Mouse (Mus musculus) heart, postnatal 0 days (tissue): ENCODE results near the gene Gramd1c. TPM values are rescaled to one million over a fixed set of nuclear protein-coding genes. Genes with fewer than 3 reads are reported as not detected.

Experiments used
- ATAC-seq: fragments of 200-750 bp; cut with Nextera tagmentation; 2 replicates; pipeline ENCODE4 v1.8.0; 2017; ENCODE audit warnings: low read depth, moderate number of reproducible peaks, moderate library complexity; ENCODE audit not compliant: insufficient read depth
- DNase-seq: peaks from one replicate; pipeline ENCODE4 v3.0.0-alpha.2; 2016; ENCODE audit warnings: low spot score
- H3K27ac ChIP-seq: fragments of 300-500 bp; sonication (generic); 2 replicates; pipeline ENCODE4 v1.5.1; 2014; ENCODE audit warnings: low read depth, mild to moderate bottlenecking
- H3K27me3 ChIP-seq: fragments of 300-500 bp; sonication (generic); 2 replicates; pipeline ENCODE4 v1.6.1; 2014; ENCODE audit warnings: low read length, mixed read lengths; ENCODE audit not compliant: control insufficient read depth, insufficient read depth
- H3K36me3 ChIP-seq: fragments of 300-500 bp; sonication (generic); replicated peaks from 2 replicates; pipeline ENCODE4 v1.6.1; 2014; ENCODE audit warnings: low read length, mixed read lengths; ENCODE audit not compliant: control insufficient read depth, insufficient read depth
- H3K4me1 ChIP-seq: fragments of 300-500 bp; sonication (generic); 2 replicates; pipeline ENCODE4 v1.6.1; 2014; ENCODE audit warnings: antibody characterized with exemption; ENCODE audit not compliant: control insufficient read depth, insufficient read depth
- H3K4me2 ChIP-seq: fragments of 300-500 bp; sonication (generic); 2 replicates; pipeline ENCODE4 v1.6.1; 2014; ENCODE audit warnings: low read depth, mild to moderate bottlenecking, low read length, moderate library complexity
- H3K4me3 ChIP-seq: fragments of 300-500 bp; sonication (generic); 2 replicates; pipeline ENCODE4 v1.5.1; 2014; ENCODE audit warnings: low read depth, low read length
- H3K9ac ChIP-seq: fragments of 300-500 bp; sonication (generic); replicated peaks from 2 replicates; pipeline ENCODE4 v1.6.1; 2014; ENCODE audit warnings: low read depth, low read length, mixed read lengths
- H3K9me3 ChIP-seq: fragments of 300-500 bp; sonication (generic); replicated peaks from 2 replicates; pipeline ENCODE4 v1.6.1; 2016; ENCODE audit warnings: low read length; ENCODE audit not compliant: control insufficient read depth
- CTCF ChIP-seq: IDR thresholded peaks from 2 replicates; pipeline ENCODE4 v1.5.1; 2016; ENCODE audit warnings: antibody characterized with exemption, control low read depth, low read depth
- EP300 ChIP-seq: IDR thresholded peaks from 2 replicates; pipeline ENCODE4 v1.6.1; 2016; ENCODE audit warnings: antibody characterized with exemption, low read depth
- WGBS: fragments of 180-500 bp; shearing (Covaris S2); extraction: QIAGEN DNeasy Blood & Tissue Kit; methylation state at CpG from one replicate; pipeline ENCODE4 v1.1.7; 2014; 5-methylcytosine and 5-hydroxymethylcytosine counted together
- microRNA-seq: library from miRNA; unstranded; fragments of <30 nt; microRNA quantifications from one replicate; pipeline ENCODE4, GENCODE M21; 2016
- polyA plus RNA-seq: library from polyadenylated mRNA; unstranded; fragments of >200 nt; fragmentation: Nextera tagmentation; extraction: Ambion mirVana; gene quantifications from 2 replicates; pipeline ENCODE4 v1.2.1, GENCODE M21; 2015
- total RNA-seq: library from RNA; depleted of rRNA; stranded (reverse); fragments of >200 nt; gene quantifications from 2 replicates; pipeline ENCODE4 v1.2.3, GENCODE M21; 2014; ENCODE audit warnings: low replicate concordance; rRNA removed

The Gramd1c gene
- total and polyA plus RNA-seq, 2 experiments from 2014 or later: 1.0 to 2.0 TPM

DNA sequence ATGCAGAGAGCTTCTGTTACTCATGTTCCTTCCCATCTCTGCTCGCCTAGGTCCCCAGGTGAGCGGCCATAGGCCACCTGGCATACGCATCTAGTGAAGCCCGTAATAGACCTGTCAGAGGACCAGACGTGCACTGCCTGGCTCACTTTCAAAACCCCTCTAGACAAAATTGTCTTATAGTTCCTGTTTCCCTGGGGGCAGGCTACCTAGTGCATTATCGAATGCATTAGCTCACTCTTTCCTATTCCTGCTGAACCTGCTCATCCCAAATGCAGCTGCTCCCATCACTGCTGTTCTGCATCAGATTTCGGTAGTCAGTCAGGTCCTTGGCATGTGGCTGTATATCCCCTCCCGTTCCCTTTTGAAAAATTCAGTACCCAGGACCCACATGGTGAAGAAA lies 128.3 kb downstream of the Gramd1c start:
- Histone ChIP-seq H3K4me3 (no peak overlapping the region), H3K9ac (no peak overlapping the region), H3K27ac (no peak overlapping the region), H3K36me3 (no peaks in the 10 kb centered on the region), H3K9me3 (no peaks in the 10 kb centered on the region), H3K4me1 (no peaks in the 10 kb centered on the region), H3K4me2 (no peak overlapping the region), H3K27me3 (no peaks in the 10 kb centered on the region)
- ATAC-seq: no peak
- WGBS: 87% methylated on average over 8 of the region's 8 CpGs
- TF ChIP-seq EP300 (no peak), CTCF (no peak)
- DNase-seq: no peak

DNA sequence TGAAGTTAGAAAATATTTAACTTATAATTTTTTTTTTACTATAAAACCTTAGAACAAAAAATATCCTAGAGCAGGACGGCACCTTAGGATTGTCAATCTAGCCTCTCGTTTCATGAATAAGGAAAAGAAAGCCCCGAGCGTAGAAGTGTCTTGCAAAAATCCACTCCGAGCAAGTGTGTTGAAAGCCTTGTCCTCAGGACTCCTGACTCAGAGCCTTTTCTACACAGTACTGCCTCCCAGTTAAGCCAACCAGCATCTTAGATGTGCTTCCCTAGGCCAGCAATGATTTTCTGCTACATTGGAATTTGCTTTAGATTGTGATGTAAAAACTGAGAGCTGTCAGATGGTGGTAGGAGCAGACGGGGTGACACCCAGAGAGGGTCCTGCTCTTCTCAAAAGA lies 130.1 kb downstream of the Gramd1c start:
- ATAC-seq: no peak

DNA sequence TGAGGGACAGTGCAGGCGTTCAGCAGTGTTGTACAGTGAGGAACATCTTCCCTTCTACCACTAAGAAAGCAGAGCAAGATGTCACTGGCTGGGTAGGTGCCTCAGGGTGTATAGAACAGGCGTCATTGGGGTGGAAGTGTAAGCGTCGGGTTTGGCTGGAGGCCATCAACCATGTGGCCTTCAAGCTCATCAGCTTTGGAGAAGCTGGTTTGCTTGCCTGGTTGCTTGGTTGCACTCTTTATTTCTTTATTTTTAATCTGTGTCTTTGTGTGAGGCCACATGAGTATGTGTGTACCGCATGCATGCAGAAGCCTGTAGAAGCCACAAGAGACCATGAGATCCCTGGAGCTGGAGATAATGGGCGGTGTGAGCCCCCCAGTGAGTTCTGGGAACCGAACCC lies 130.8 kb downstream of the Gramd1c start:
- DNase-seq (no peak), ATAC-seq (no peak)
- Histone ChIP-seq H3K4me3 (no peak overlapping the region), H3K27ac (no peak overlapping the region), H3K9me3 (no peaks in the 10 kb centered on the region), H3K4me2 (no peak overlapping the region), H3K27me3 (no peaks in the 10 kb centered on the region), H3K4me1 (no peaks in the 10 kb centered on the region), H3K9ac (no peak overlapping the region), H3K36me3 (no peaks in the 10 kb centered on the region)
- 69% methylated on average over 7 of the region's 7 CpGs for WGBS
- TF ChIP-seq CTCF (no peak), EP300 (no peak)

More for the DNA sequence above, 130.1 kb downstream of the Gramd1c start:
- Histone ChIP-seq H3K9me3 (no peaks in the 10 kb centered on the region), H3K27ac (no peak overlapping the region), H3K9ac (no peak overlapping the region), H3K27me3 (no peaks in the 10 kb centered on the region), H3K4me2 (no peak overlapping the region), H3K36me3 (no peaks in the 10 kb centered on the region), H3K4me1 (no peaks in the 10 kb centered on the region), H3K4me3 (no peak overlapping the region)
- WGBS: 78% methylated on average over 6 of the region's 6 CpGs
- no peak for DNase-seq
- TF ChIP-seq EP300: no peak
- no peak for TF ChIP-seq CTCF

DNA sequence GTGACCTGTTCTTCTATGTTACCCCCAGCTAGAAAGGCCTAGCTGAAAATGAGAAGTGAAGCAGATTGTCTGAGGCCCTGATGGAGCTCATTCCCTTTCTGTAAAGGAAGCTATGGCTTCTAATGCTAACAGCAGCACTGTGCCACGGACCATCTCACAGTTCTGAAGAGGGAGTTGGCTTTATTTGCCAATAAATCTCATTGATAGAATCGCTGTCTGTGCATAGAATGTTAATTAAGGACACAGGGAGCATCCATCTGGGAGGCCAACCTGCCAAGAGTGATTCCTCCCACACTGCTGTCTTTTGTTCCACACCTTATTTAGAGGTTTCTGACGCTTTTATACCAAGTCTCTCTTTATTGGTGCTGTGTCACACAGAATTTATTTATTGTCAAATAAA lies 131.6 kb downstream of the Gramd1c start:
- Histone ChIP-seq H3K4me2 (no peak overlapping the region), H3K36me3 (no peaks in the 10 kb centered on the region), H3K4me3 (no peak overlapping the region), H3K9me3 (no peaks in the 10 kb centered on the region), H3K4me1 (no peaks in the 10 kb centered on the region), H3K9ac (no peak overlapping the region), H3K27ac (no peak overlapping the region), H3K27me3 (no peaks in the 10 kb centered on the region)
- DNase-seq: no peak
- ATAC-seq: no peak
- WGBS: 84% methylated on average over 3 of the region's 3 CpGs
- no peak for TF ChIP-seq EP300
- TF ChIP-seq CTCF: no peak

DNA sequence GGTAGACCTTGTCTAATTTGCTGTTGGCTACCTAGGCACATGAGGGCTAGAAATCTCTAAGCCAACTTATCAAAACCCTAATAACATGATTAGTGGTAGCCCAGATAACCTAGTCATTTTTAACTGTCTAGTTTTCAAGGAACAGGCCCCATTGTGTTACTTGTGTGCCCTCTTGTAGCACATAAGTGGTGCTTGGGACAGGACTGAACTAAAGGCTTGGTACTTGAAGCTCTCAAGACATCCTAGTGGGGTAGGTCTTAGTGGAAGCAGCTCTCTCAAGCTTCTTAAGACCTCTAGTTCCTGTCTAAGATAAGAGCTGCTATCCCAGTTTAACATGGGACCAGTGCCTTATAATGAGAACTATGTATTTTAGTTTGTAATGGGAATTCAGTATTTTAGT lies 132.6 kb downstream of the Gramd1c start:
- Histone ChIP-seq H3K4me1 (no peaks in the 10 kb centered on the region), H3K27ac (no peak overlapping the region), H3K9ac (no peak overlapping the region), H3K9me3 (no peaks in the 10 kb centered on the region), H3K4me2 (no peak overlapping the region), H3K36me3 (no peaks in the 10 kb centered on the region), H3K4me3 (no peak overlapping the region), H3K27me3 (no peaks in the 10 kb centered on the region)
- ATAC-seq (no peak), DNase-seq (no peak)
- TF ChIP-seq EP300 (no peak), CTCF (no peak)

Small RNA genes lying within 50 kb of the gene (microRNA-seq; reads per million reads assigned to microRNA genes)
- not detected for gene Mir3470b

Other genes starting within 250 kb of the Gramd1c start
- 0.04 TPM in 1 of 2 replicates, not detected in the other for gene Ccdc191, start 173.5 kb downstream of the Gramd1c start, total RNA-seq
- 5.8 and 7.8 TPM in 2 replicates for gene Ccdc191, start 173.5 kb downstream of the Gramd1c start, polyA plus RNA-seq
- 10.6 and 30.0 TPM in 2 replicates for gene Qtrt2, start 136.5 kb downstream of the Gramd1c start, total RNA-seq
- gene Qtrt2, start 136.5 kb downstream of the Gramd1c start, polyA plus RNA-seq: 8.7 and 9.5 TPM in 2 replicates
- 0.46 and 0.58 TPM in 2 replicates for gene Zdhhc23, start 83.6 kb downstream of the Gramd1c start, total RNA-seq
- 0.59 and 0.72 TPM in 2 replicates for gene Zdhhc23, start 83.6 kb downstream of the Gramd1c start, polyA plus RNA-seq
- gene Atp6v1a, start 76.4 kb upstream of the Gramd1c start, total RNA-seq: 39.2 and 39.4 TPM in 2 replicates
- 22.3 TPM in 2 replicates for gene Atp6v1a, start 76.4 kb upstream of the Gramd1c start, polyA plus RNA-seq
- gene Naa50, start 76.5 kb upstream of the Gramd1c start, total RNA-seq: 8.5 and 19.9 TPM in 2 replicates
- 50.1 and 57.6 TPM in 2 replicates for gene Naa50, start 76.5 kb upstream of the Gramd1c start, polyA plus RNA-seq
- gene Usf3, start 109.9 kb upstream of the Gramd1c start, total RNA-seq: 9.6 and 9.9 TPM in 2 replicates
- gene Usf3, start 109.9 kb upstream of the Gramd1c start, polyA plus RNA-seq: 1.1 and 1.4 TPM in 2 replicates